Mouse (Mus musculus): ENCODE measurements around the gene Slc7a9. TPM values are rescaled to one million over a fixed set of nuclear protein-coding genes. Genes with fewer than 3 reads are reported as not detected.

The Slc7a9 gene
- total RNA-seq, 2 experiments from 2014 or later = not detected

Other genes with a start within 250 kb of the Slc7a9 start
- gene Lrp3, start 233.3 kb upstream of the Slc7a9 start, total RNA-seq (2021) = 10 to 100 TPM; 14.2 to 15.6 TPM
- 10 to 100 TPM; 11.3 TPM for gene Gpatch1, start 130.4 kb upstream of the Slc7a9 start, total RNA-seq (2021)
- gene Rhpn2, start 114.6 kb upstream of the Slc7a9 start, total RNA-seq (2021) = 1 to 10 TPM; 1.8 to 2.6 TPM
- 1 to 10 TPM; 3.0 to 3.4 TPM for gene Faap24, start 52.0 kb upstream of the Slc7a9 start, total RNA-seq (2021)
- 10 to 100 TPM; 10.7 to 14.7 TPM for gene Cep89, start 51.8 kb upstream of the Slc7a9 start, total RNA-seq (2021)
- gene Tdrd12, start 88.9 kb downstream of the Slc7a9 start, total RNA-seq (2021) = not detected
- gene Nudt19, start 107.5 kb downstream of the Slc7a9 start, total RNA-seq (2021) = 10 to 100 TPM; 29.1 to 30.9 TPM
- under 1 TPM; 0.22 to 0.52 TPM for gene Rgs9bp, start 136.8 kb downstream of the Slc7a9 start, total RNA-seq (2021)
- 10 to 100 TPM; 30.5 to 32.1 TPM for gene Ankrd27, start 137.4 kb downstream of the Slc7a9 start, total RNA-seq (2021)
- gene Pdcd5, start 198.7 kb downstream of the Slc7a9 start, total RNA-seq (2021) = 100 to 1,000 TPM; 122 to 147 TPM

Data from gastrocnemius, postnatal 4 days (tissue).